Mouse (Mus musculus) cerebellum, adult 8-10 months (tissue): ENCODE data around the gene Uap1.
"Not testable (repeated sequence)": the region's sequence is repeated elsewhere in the genome, so short reads cannot be mapped to it uniquely, and the experiment has no call there.

Experiments
- DNase-seq: peaks from one replicate; pipeline ENCODE4 v3.0.0; 2022

The Uap1 gene

GRCm38 (mm10) chr1:170110516-170111332 is 64.0 kb downstream of the Uap1 start, which contains the start of gene Ddr2:
Ddr2 (minus strand) TSS chr1:170110762.
- peak; percentile 25 for DNase-seq

GRCm38 (mm10) chr1:170109776-170110515 is 64.8 kb downstream of the Uap1 start:
- no peak for DNase-seq

DNA sequence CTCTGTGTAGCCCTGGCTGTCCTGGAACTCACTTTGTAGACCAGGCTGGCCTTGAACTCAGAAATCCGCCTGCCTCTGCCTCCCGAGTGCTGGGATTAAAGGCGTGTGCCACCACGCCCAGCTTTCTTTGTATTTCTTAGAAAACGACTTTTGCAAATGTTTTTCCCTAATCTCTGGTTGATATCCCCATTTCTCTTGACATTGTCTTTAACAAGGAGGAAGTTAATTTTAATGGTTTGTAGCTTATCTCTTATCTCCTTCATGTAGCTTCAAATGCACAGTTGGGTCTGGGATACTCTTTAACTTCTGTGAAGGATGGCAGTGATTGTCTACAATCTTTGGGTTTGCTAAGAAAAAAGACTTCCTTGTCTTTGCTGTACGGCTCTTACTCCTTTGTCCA is 71.9 kb downstream of the Uap1 start:
- not testable (repeated sequence) for DNase-seq
